In the genomic region with DNA sequence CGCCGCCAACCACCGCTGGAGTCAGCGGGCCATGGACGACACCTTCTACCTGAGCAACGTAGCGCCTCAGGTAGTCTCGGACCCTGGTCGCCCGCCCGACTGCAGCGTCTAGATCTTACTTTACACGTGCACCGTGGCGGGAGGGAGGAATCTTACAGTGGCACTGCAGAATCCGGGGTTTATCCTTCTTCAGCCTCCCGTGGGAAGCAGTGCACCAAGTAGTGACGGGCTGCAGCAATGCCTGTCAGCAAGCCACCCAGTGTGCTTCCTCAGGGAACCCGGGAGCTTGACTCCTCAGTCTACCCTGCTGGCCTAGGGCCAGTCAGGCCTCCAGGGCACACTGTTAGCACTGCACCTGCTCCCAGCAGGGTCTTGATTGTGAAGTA, we compare ENCODE assay signal across 7 mouse cellular contexts. TPM values are rescaled to one million over a fixed set of nuclear protein-coding genes. Genes with fewer than 3 reads are reported as not detected.
DNase-seq lines count a peak whose midpoint lies in the region; ATAC-seq and TF ChIP-seq lines count a peak whose summit lies in the region.

No protein-coding gene starts in this region.

- peak overlapping the region; percentile 97 for H3K4me2 ChIP-seq in lung, embryonic 16.5 days (ENCODE audit: low read depth, low read length)
- peak overlapping the region; percentile 93 for H3K4me2 ChIP-seq in embryonic facial prominence, embryonic 14.5 days (ENCODE audit: low read depth, low read length)
- H3K4me2 ChIP-seq in intestine, postnatal 0 days (replicated peaks; ENCODE audit: low read depth): peak overlapping the region; percentile 95
- peak overlapping the region; percentile 94 for H3K4me2 ChIP-seq in neural tube, embryonic 15.5 days

- H3K4me3 ChIP-seq in lung, embryonic 16.5 days (ENCODE audit: low read length): peak overlapping the region; percentile 68
- H3K4me3 ChIP-seq in embryonic facial prominence, embryonic 14.5 days (ENCODE audit: low read depth, low read length): peak overlapping the region; percentile 67
- peak overlapping the region; percentile 73 for H3K4me3 ChIP-seq in intestine, postnatal 0 days (ENCODE audit: low read depth, low read length)
- peak overlapping the region; percentile 70 for H3K4me3 ChIP-seq in neural tube, embryonic 15.5 days (replicated peaks)

- under 1% methylated on average over 19 of the region's 19 CpGs for WGBS in lung, embryonic 16.5 days
- under 1% methylated on average over 11 of the region's 19 CpGs for WGBS in embryonic facial prominence, embryonic 14.5 days
- under 1% methylated on average over 19 of the region's 19 CpGs for WGBS in intestine, postnatal 0 days
- 1% methylated on average over 19 of the region's 19 CpGs for WGBS in neural tube, embryonic 15.5 days

- peaks cover 4% of the 10 kb centered on the region for H3K4me1 ChIP-seq in lung, embryonic 16.5 days (replicated peaks; ENCODE audit: control insufficient read depth, insufficient read depth, low read length)
- peaks cover 4% of the 10 kb centered on the region for H3K4me1 ChIP-seq in embryonic facial prominence, embryonic 14.5 days (ENCODE audit: control insufficient read depth, insufficient read depth, low read length)
- peaks cover 7% of the 10 kb centered on the region; the same call in 1 of the 2 replicates for H3K4me1 ChIP-seq in intestine, postnatal 0 days (replicated peaks; ENCODE audit: control insufficient read depth, insufficient read depth, low read length)
- H3K4me1 ChIP-seq in neural tube, embryonic 15.5 days: peaks cover 29% of the 10 kb centered on the region

- peak overlapping the region; percentile 82 for H3K9ac ChIP-seq in lung, embryonic 16.5 days (ENCODE audit: low read length)
- peak overlapping the region; percentile 77 for H3K9ac ChIP-seq in embryonic facial prominence, embryonic 14.5 days (ENCODE audit: low read depth, low read length)
- H3K9ac ChIP-seq in intestine, postnatal 0 days (ENCODE audit: low read depth, low read length): peak overlapping the region; percentile 77
- peak overlapping the region; percentile 75 for H3K9ac ChIP-seq in neural tube, embryonic 15.5 days (replicated peaks)

- H3K36me3 ChIP-seq in lung, embryonic 16.5 days (ENCODE audit: control insufficient read depth, insufficient read depth, low read length): peaks cover 29% of the 10 kb centered on the region
- peaks cover 40% of the 10 kb centered on the region for H3K36me3 ChIP-seq in embryonic facial prominence, embryonic 14.5 days (ENCODE audit: control insufficient read depth, insufficient read depth, low read length)
- H3K36me3 ChIP-seq in intestine, postnatal 0 days (ENCODE audit: control insufficient read depth, insufficient read depth): peaks cover 38% of the 10 kb centered on the region
- peaks cover 43% of the 10 kb centered on the region for H3K36me3 ChIP-seq in neural tube, embryonic 15.5 days

- peak overlapping the region; percentile 88 for H3K27ac ChIP-seq in lung, embryonic 16.5 days (ENCODE audit: low read length)
- peak overlapping the region; percentile 84 for H3K27ac ChIP-seq in embryonic facial prominence, embryonic 14.5 days (replicated peaks; ENCODE audit: low read depth, low read length)
- peak overlapping the region; percentile 93; the same call in 1 of the 2 replicates for H3K27ac ChIP-seq in intestine, postnatal 0 days (ENCODE audit: low read depth, low read length)
- peak overlapping the region; percentile 96 for H3K27ac ChIP-seq in neural tube, embryonic 15.5 days (replicated peaks)

- ATAC-seq in lung, embryonic 16.5 days (ENCODE audit: low read depth): peak; percentile 31; the same call in 1 of the 2 replicates
- peak; percentile 34; the same call in 1 of the 2 replicates for ATAC-seq in embryonic facial prominence, embryonic 14.5 days (ENCODE audit: low read depth)
- peak; percentile 18 for ATAC-seq in intestine, postnatal 0 days
- ATAC-seq in neural tube, embryonic 15.5 days (ENCODE audit: low FRiP score): no peak

- no peak for DNase-seq in lung, postnatal 25 days (ENCODE audit: low spot score)
- peak; percentile 26 for DNase-seq in embryonic facial prominence, embryonic 14.5 days (ENCODE audit: low spot score)
- DNase-seq in adrenal gland, adult 2 months: no peak
- no peak for DNase-seq in ovary, adult 18-20 months (ENCODE audit: low spot score)

- TF ChIP-seq CTCF in intestine, postnatal 0 days (IDR thresholded peaks at IDR 0.05; ENCODE audit: low read depth): no peak

- H3K27me3 ChIP-seq in lung, embryonic 16.5 days (ENCODE audit: control insufficient read depth, insufficient read depth, low read depth, low read length): no peaks in the 10 kb centered on the region
- H3K27me3 ChIP-seq in embryonic facial prominence, embryonic 14.5 days (replicated peaks; ENCODE audit: control insufficient read depth, insufficient read depth, low read length): no peaks in the 10 kb centered on the region
- no peaks in the 10 kb centered on the region for H3K27me3 ChIP-seq in intestine, postnatal 0 days (replicated peaks; ENCODE audit: control insufficient read depth, insufficient read depth, low read length)
- H3K27me3 ChIP-seq in neural tube, embryonic 15.5 days (replicated peaks): no peaks in the 10 kb centered on the region

- H3K9me3 ChIP-seq in lung, embryonic 16.5 days (ENCODE audit: control insufficient read depth, low read length): peaks cover 3% of the 10 kb centered on the region; the same call in 1 of the 2 replicates
- H3K9me3 ChIP-seq in embryonic facial prominence, embryonic 14.5 days (ENCODE audit: control insufficient read depth, low read length): no peaks in the 10 kb centered on the region
- H3K9me3 ChIP-seq in intestine, postnatal 0 days (ENCODE audit: control insufficient read depth): 0 out of 2 replicates have a peak, but pooled peaks cover 3% of the 10 kb centered on the region
- H3K9me3 ChIP-seq in neural tube, embryonic 15.5 days (replicated peaks): no peaks in the 10 kb centered on the region

RNA-seq across cellular contexts. Expression of a gene that starts 0.7 kb away (rescaled TPM):
- 12.0 and 13.3 TPM in 2 replicates for polyA plus RNA-seq in lung, embryonic 16.5 days (2015; fragmentation: Nextera tagmentation; extraction: Ambion mirVana)
- 21.9 and 26.5 TPM in 2 replicates for polyA plus RNA-seq in embryonic facial prominence, embryonic 14.5 days (2014; fragmentation: Nextera tagmentation; extraction: Ambion mirVana)
- 56.3 and 59.3 TPM in 2 replicates for polyA plus RNA-seq in intestine, postnatal 0 days (2015; fragmentation: Nextera tagmentation; extraction: Ambion mirVana)
- polyA plus RNA-seq in neural tube, embryonic 15.5 days (2015; fragmentation: Nextera tagmentation; extraction: Ambion mirVana): 26.9 and 27.1 TPM in 2 replicates
- total RNA-seq in adrenal gland, adult 2 months (2021): 10 to 100 TPM; 29.2 to 42.5 TPM
- polyA plus RNA-seq in adrenal gland, adult 2 months (2012; rRNA removed): 134 and 158 TPM in 2 replicates

RNA-seq across cellular contexts. Expression of a gene that starts 6.3 kb away (rescaled TPM):
- 66.6 TPM in 2 replicates for polyA plus RNA-seq in lung, embryonic 16.5 days (2015; fragmentation: Nextera tagmentation; extraction: Ambion mirVana)
- 63.8 and 67.8 TPM in 2 replicates for polyA plus RNA-seq in embryonic facial prominence, embryonic 14.5 days (2014; fragmentation: Nextera tagmentation; extraction: Ambion mirVana)
- polyA plus RNA-seq in intestine, postnatal 0 days (2015; fragmentation: Nextera tagmentation; extraction: Ambion mirVana): 17.3 and 18.7 TPM in 2 replicates
- 70.5 and 72.5 TPM in 2 replicates for polyA plus RNA-seq in neural tube, embryonic 15.5 days (2015; fragmentation: Nextera tagmentation; extraction: Ambion mirVana)
- 10 to 100 TPM; 18.7 to 23.6 TPM for total RNA-seq in adrenal gland, adult 2 months (2021)
- 28.5 and 36.4 TPM in 2 replicates for polyA plus RNA-seq in adrenal gland, adult 2 months (2012; rRNA removed)

RNA-seq across cellular contexts. Expression of a gene that starts 33.7 kb away (rescaled TPM):
- 12.7 and 12.9 TPM in 2 replicates for polyA plus RNA-seq in lung, embryonic 16.5 days (2015; fragmentation: Nextera tagmentation; extraction: Ambion mirVana)
- polyA plus RNA-seq in embryonic facial prominence, embryonic 14.5 days (2014; fragmentation: Nextera tagmentation; extraction: Ambion mirVana): 8.1 and 8.2 TPM in 2 replicates
- 17.3 and 20.5 TPM in 2 replicates for polyA plus RNA-seq in intestine, postnatal 0 days (2015; fragmentation: Nextera tagmentation; extraction: Ambion mirVana)
- 16.0 and 16.2 TPM in 2 replicates for polyA plus RNA-seq in neural tube, embryonic 15.5 days (2015; fragmentation: Nextera tagmentation; extraction: Ambion mirVana)
- 10 to 100 TPM; 22.1 to 23.9 TPM for total RNA-seq in adrenal gland, adult 2 months (2021)
- 28.7 and 37.3 TPM in 2 replicates for polyA plus RNA-seq in adrenal gland, adult 2 months (2012; rRNA removed)

RNA-seq across cellular contexts. Expression of a gene that starts 38.4 kb away (rescaled TPM):
- 5.2 and 5.7 TPM in 2 replicates for polyA plus RNA-seq in lung, embryonic 16.5 days (2015; fragmentation: Nextera tagmentation; extraction: Ambion mirVana)
- polyA plus RNA-seq in embryonic facial prominence, embryonic 14.5 days (2014; fragmentation: Nextera tagmentation; extraction: Ambion mirVana): 10.5 TPM in 2 replicates
- polyA plus RNA-seq in intestine, postnatal 0 days (2015; fragmentation: Nextera tagmentation; extraction: Ambion mirVana): 5.3 and 8.5 TPM in 2 replicates
- polyA plus RNA-seq in neural tube, embryonic 15.5 days (2015; fragmentation: Nextera tagmentation; extraction: Ambion mirVana): 11.3 TPM in 2 replicates
- 10 to 100 TPM; 47.8 to 55.2 TPM for total RNA-seq in adrenal gland, adult 2 months (2021)
- polyA plus RNA-seq in adrenal gland, adult 2 months (2012; rRNA removed): 60.2 and 69.7 TPM in 2 replicates

RNA-seq across cellular contexts. Expression of a gene that starts 47.6 kb away (rescaled TPM):
- polyA plus RNA-seq in lung, embryonic 16.5 days (2015; fragmentation: Nextera tagmentation; extraction: Ambion mirVana): 6.1 and 7.8 TPM in 2 replicates
- 7.9 and 8.3 TPM in 2 replicates for polyA plus RNA-seq in embryonic facial prominence, embryonic 14.5 days (2014; fragmentation: Nextera tagmentation; extraction: Ambion mirVana)
- polyA plus RNA-seq in intestine, postnatal 0 days (2015; fragmentation: Nextera tagmentation; extraction: Ambion mirVana): 2.6 and 2.8 TPM in 2 replicates
- 12.4 and 14.5 TPM in 2 replicates for polyA plus RNA-seq in neural tube, embryonic 15.5 days (2015; fragmentation: Nextera tagmentation; extraction: Ambion mirVana)
- total RNA-seq in adrenal gland, adult 2 months (2021): 10 to 100 TPM; 35.0 to 40.2 TPM
- 91.0 and 95.5 TPM in 2 replicates for polyA plus RNA-seq in adrenal gland, adult 2 months (2012; rRNA removed)
